Mouse (Mus musculus) heart, embryonic 14.5 days (tissue): ENCODE data around the gene Il11ra1. TPM values are rescaled to one million over a fixed set of nuclear protein-coding genes. Genes with fewer than 3 reads are reported as not detected.
"Not testable (repeated sequence)": the region's sequence is repeated elsewhere in the genome, so short reads cannot be mapped to it uniquely, and the experiment has no call there.

Experiments used
- ATAC-seq: fragments of 200-750 bp; cut with Nextera tagmentation; 2 replicates; pipeline ENCODE4 v1.8.0; 2017; ENCODE audit warnings: low read depth, moderate TSS enrichment; ENCODE audit not compliant: insufficient number of reproducible peaks, insufficient read depth, low FRiP score
- H3K27ac ChIP-seq, 2 experiments: fragments of 200-500 bp in 1 of 2; fragments of 300-500 bp in 1 of 2; sonication (generic) in 1 of 2; replicated peaks in 1 of 2; 2 replicates each; pipeline ENCODE4 v1.5.1; 2012 to 2014; ENCODE audit warnings: low read depth in 2 of 2, low read length in 2 of 2, control low read depth in 1 of 2, mild to moderate bottlenecking in 1 of 2, mixed read lengths in 1 of 2; ENCODE audit not compliant: control insufficient read depth in 1 of 2, insufficient read depth in 1 of 2
- H3K27me3 ChIP-seq: fragments of 300-500 bp; sonication (generic); 2 replicates; pipeline ENCODE4 v1.6.1; 2014; ENCODE audit warnings: mild to moderate bottlenecking, low read length, control low read depth; ENCODE audit not compliant: control insufficient read depth, insufficient read depth
- H3K36me3 ChIP-seq: fragments of 300-500 bp; sonication (generic); 2 replicates; pipeline ENCODE4 v1.6.1; 2014; ENCODE audit warnings: mild to moderate bottlenecking, control low read depth, low read length, mixed read lengths; ENCODE audit not compliant: control insufficient read depth, insufficient read depth
- H3K4me1 ChIP-seq, 2 experiments: fragments of 200-500 bp in 1 of 2; fragments of 300-500 bp in 1 of 2; sonication (generic) in 1 of 2; 2 replicates each; pipeline ENCODE4 v1.6.1; 2012 to 2014; ENCODE audit warnings: low read length in 2 of 2, control low read depth in 1 of 2, mixed read lengths in 1 of 2; ENCODE audit not compliant: control insufficient read depth in 2 of 2, insufficient read depth in 2 of 2
- H3K4me2 ChIP-seq: fragments of 300-500 bp; sonication (generic); 2 replicates; pipeline ENCODE4 v1.6.1; 2014; ENCODE audit warnings: mild to moderate bottlenecking, low read length
- H3K4me3 ChIP-seq, 2 experiments: fragments of 200-500 bp in 1 of 2; fragments of 300-500 bp in 1 of 2; sonication (generic) in 1 of 2; 2 replicates each; pipeline ENCODE4 v1.5.1; 2012 to 2014; ENCODE audit warnings: low read length in 2 of 2, mild to moderate bottlenecking in 2 of 2, control low read depth in 1 of 2, low read depth in 1 of 2, moderate library complexity in 1 of 2; ENCODE audit not compliant: control insufficient read depth in 1 of 2, insufficient read depth in 1 of 2
- H3K9ac ChIP-seq: fragments of 300-500 bp; sonication (generic); 2 replicates; pipeline ENCODE4 v1.6.1; 2014; ENCODE audit warnings: mild to moderate bottlenecking, low read length
- H3K9me3 ChIP-seq: fragments of 300-500 bp; sonication (generic); 2 replicates; pipeline ENCODE4 v1.6.1; 2016; ENCODE audit warnings: low read length, control low read depth; ENCODE audit not compliant: control insufficient read depth
- WGBS: fragments of 180-500 bp; shearing (Covaris S2); extraction: QIAGEN DNeasy Blood & Tissue Kit; methylation state at CpG from one replicate; pipeline ENCODE4 v1.1.7; 2014; 5-methylcytosine and 5-hydroxymethylcytosine counted together
- polyA plus RNA-seq: library from polyadenylated mRNA; unstranded; fragments of >200 nt; fragmentation: Nextera tagmentation; extraction: Ambion mirVana; gene quantifications from 2 replicates; pipeline ENCODE4 v1.2.1, GENCODE M21; 2014

Il11ra1 gene
- polyA plus RNA-seq, result 120 and 136 TPM in 2 replicates

DNA sequence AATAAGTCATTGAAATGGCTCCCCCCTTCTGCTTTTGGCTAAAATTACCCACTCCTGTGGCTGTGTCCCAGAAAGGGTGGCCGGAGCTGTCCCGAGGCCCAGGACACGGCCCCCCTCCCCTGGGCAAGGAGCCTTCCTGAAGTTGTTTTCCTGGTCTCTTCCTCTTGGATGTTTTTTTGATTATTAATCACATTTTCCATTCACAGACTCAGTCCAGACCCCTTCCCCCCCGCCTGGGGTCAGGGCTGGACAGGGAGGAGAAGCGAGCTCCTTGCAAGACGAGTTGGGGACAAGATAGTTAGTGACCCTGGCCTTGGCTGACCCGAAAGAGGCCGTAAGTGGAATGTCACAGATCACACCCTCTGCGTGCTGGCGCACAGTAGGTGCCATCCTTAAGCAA lies at the start of gene Il11ra1:
Gene Il11ra1 (plus strand): TSS at position 207 of the 400 bp plus-strand sequence.
- H3K4me2 ChIP-seq, H3K9ac ChIP-seq: not testable (repeated sequence)

GRCm38 (mm10) chr4:41653296-41653695 lies 46.5 kb upstream of the Il11ra1 start:
- no peak overlapping the region for H3K27ac ChIP-seq
- H3K4me1 ChIP-seq, result peaks cover 1 to 2% of the 10 kb centered on the region in 2 experiments; a peak in 2 of 4 replicates
- H3K9me3 ChIP-seq, result no peaks in the 10 kb centered on the region
- WGBS, result 52% methylated on average over 6 of the region's 6 CpGs
- no peak for ATAC-seq
- no peak overlapping the region for H3K4me3 ChIP-seq
- H3K27me3 ChIP-seq, result peaks cover 8% of the 10 kb centered on the region; the same call in 1 of the 2 replicates
- H3K36me3 ChIP-seq, result no peaks in the 10 kb centered on the region
- no peak overlapping the region for H3K4me2 ChIP-seq
- H3K9ac ChIP-seq, result no peak overlapping the region

More for the DNA sequence above, at the start of gene Il11ra1:
- not testable (repeated sequence) for H3K9me3 ChIP-seq, H3K27me3 ChIP-seq, ATAC-seq, H3K4me3 ChIP-seq, H3K4me1 ChIP-seq, H3K36me3 ChIP-seq, H3K27ac ChIP-seq
- 71% methylated on average over 9 of the region's 10 CpGs for WGBS

- Histone ChIP-seq H3K4me3 (no peak overlapping the region), H3K9me3 (no peaks in the 10 kb centered on the region), H3K27ac (no peak overlapping the region), H3K27me3 (peaks cover 9% of the 10 kb centered on the region; the same call in 1 of the 2 replicates), H3K9ac (no peak overlapping the region), H3K4me2 (no peak overlapping the region), H3K36me3 (no peaks in the 10 kb centered on the region), H3K4me1 (peaks cover 3 to 7% of the 10 kb centered on the region in 2 experiments; a peak in 3 of 4 replicates)
- WGBS, result 55% methylated on average over 6 of the region's 6 CpGs
- no peak for ATAC-seq
Measured at GRCm38 (mm10) chr4:41653730-41654129, 46.1 kb upstream of the Il11ra1 start.

- no peak overlapping the region for H3K4me2 ChIP-seq
- ATAC-seq, result no peak
- peaks cover 9% of the 10 kb centered on the region; the same call in 1 of the 2 replicates for H3K27me3 ChIP-seq
- H3K4me1 ChIP-seq, result peaks cover 5 to 11% of the 10 kb centered on the region in 2 experiments; a peak in 3 of 4 replicates
- no peaks in the 10 kb centered on the region for H3K36me3 ChIP-seq
- no peaks in the 10 kb centered on the region for H3K9me3 ChIP-seq
- WGBS, result 13% methylated on average over 7 of the region's 7 CpGs
- no peak overlapping the region for H3K9ac ChIP-seq
- no peak overlapping the region for H3K27ac ChIP-seq
- no peak overlapping the region for H3K4me3 ChIP-seq
Measured at GRCm38 (mm10) chr4:41654217-41654616, 45.6 kb upstream of the Il11ra1 start.

DNA sequence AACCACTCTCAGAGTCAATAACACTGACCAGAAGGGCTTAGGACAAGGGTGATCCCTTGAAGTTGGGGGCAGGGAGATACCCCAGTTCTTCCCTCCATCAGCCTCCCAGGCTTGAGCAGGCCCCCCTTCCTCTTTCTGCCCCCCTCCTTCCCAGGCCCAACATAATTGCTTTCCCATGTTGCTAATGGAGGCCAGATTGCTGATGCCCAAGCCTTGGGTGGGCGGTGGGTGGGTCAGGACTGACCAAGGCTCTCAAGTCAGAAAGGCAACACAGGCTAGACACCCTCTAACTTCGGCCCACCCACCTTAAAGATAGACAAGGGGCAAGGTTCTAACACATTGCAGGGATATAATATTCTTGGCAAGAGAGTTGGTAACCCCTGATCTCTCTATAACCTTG lies 44.3 kb upstream of the Il11ra1 start:
- H3K36me3 ChIP-seq, result no peaks in the 10 kb centered on the region
- no peak overlapping the region for H3K4me2 ChIP-seq
- ATAC-seq, result no peak
- peaks cover 5 to 11% of the 10 kb centered on the region in 2 experiments; a peak in 3 of 4 replicates for H3K4me1 ChIP-seq
- no peak overlapping the region for H3K9ac ChIP-seq
- no peak overlapping the region for H3K4me3 ChIP-seq
- no peak overlapping the region for H3K27ac ChIP-seq
- no peaks in the 10 kb centered on the region for H3K9me3 ChIP-seq
- whole genome bisulfite sequencing, result 64% methylated on average over 2 of the region's 2 CpGs
- peaks cover 9% of the 10 kb centered on the region; the same call in 1 of the 2 replicates for H3K27me3 ChIP-seq

GRCm38 (mm10) chr4:41658566-41659384 lies 41.0 kb upstream of the Il11ra1 start:
- peaks cover 11 to 24% of the 10 kb centered on the region in 2 experiments for H3K4me1 ChIP-seq
- H3K9me3 ChIP-seq, result no peaks in the 10 kb centered on the region
- H3K9ac ChIP-seq, result no peak overlapping the region
- WGBS, result 20% methylated on average over 20 of the region's 25 CpGs
- H3K36me3 ChIP-seq, result no peaks in the 10 kb centered on the region
- ATAC-seq, result no peak
- H3K4me2 ChIP-seq, result peak overlapping the region; percentile 21; the same call in 1 of the 2 replicates
- no peak overlapping the region for H3K4me3 ChIP-seq
- H3K27ac ChIP-seq, result no peak overlapping the region
- H3K27me3 ChIP-seq, result peaks cover 12% of the 10 kb centered on the region; the same call in 1 of the 2 replicates

- Histone ChIP-seq H3K9me3 (no peaks in the 10 kb centered on the region), H3K9ac (no peak overlapping the region), H3K27ac (no peak overlapping the region), H3K27me3 (peaks cover 12% of the 10 kb centered on the region; the same call in 1 of the 2 replicates), H3K36me3 (no peaks in the 10 kb centered on the region), H3K4me1 (peaks cover 12 to 27% of the 10 kb centered on the region in 2 experiments), H3K4me2 (no peak overlapping the region), H3K4me3 (no peak overlapping the region)
- no peak for ATAC-seq
- WGBS, result 54% methylated on average over 13 of the region's 13 CpGs
Measured at GRCm38 (mm10) chr4:41659556-41659955, 40.2 kb upstream of the Il11ra1 start.
